Comparison of ENCODE assay signal across 9 mouse cellular contexts in the genomic region with DNA sequence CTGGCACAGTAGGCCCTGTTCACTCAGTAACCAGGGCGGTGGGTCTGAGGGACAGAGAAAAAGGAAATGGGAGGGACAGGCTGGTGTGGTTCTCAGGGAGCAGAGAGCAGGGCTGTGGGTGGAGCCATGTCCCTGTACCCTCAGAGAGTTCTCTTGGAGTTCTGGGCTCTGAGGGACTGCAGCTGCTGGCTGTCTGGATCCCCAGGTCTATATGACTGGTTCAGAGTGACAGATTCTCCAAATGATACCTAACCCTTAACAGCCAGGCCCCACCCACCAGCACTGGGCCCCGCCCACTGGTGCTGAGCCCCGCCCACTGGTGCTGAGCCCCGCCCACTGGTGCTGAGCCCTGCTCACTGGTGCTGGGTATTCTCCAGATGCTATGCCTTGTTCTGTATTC. TPM values are rescaled to one million over a fixed set of nuclear protein-coding genes. Genes with fewer than 3 reads are reported as not detected.
DNase-seq lines count a peak whose midpoint lies in the region; ATAC-seq and TF ChIP-seq lines count a peak whose summit lies in the region.
"Had no signal": no experiment of that assay in that cellular context is flagged by ENCODE, and none has a peak within 500 bp of the region (broad histone marks: within the 10 kb centered on the region; RNA-seq: fewer than 3 reads in every experiment).

No protein-coding gene starts in this region.

- H3K4me2 ChIP-seq in embryonic facial prominence, embryonic 14.5 days (ENCODE audit: low read depth, low read length), result no peak overlapping the region
- H3K4me2 ChIP-seq in intestine, postnatal 0 days (replicated peaks; ENCODE audit: low read depth), result no peak overlapping the region
- H3K4me2 ChIP-seq in midbrain, embryonic 13.5 days (replicated peaks), result no peak overlapping the region

- H3K4me3 ChIP-seq in embryonic facial prominence, embryonic 14.5 days (ENCODE audit: low read depth, low read length), result no peak overlapping the region
- no peak overlapping the region for H3K4me3 ChIP-seq in embryonic facial prominence, embryonic 10.5 days
- no peak overlapping the region for H3K4me3 ChIP-seq in intestine, postnatal 0 days (ENCODE audit: low read depth, low read length)
- H3K4me3 ChIP-seq in midbrain, embryonic 13.5 days (replicated peaks), result no peak overlapping the region

- ATAC-seq in embryonic facial prominence, embryonic 14.5 days (ENCODE audit: low read depth), result no peak
- ATAC-seq in megakaryocyte progenitor cell, adult 5-6 weeks (replicated peaks; ENCODE audit: poor library complexity), result peak; percentile 53
- no peak for ATAC-seq in intestine, postnatal 0 days
- no peak for ATAC-seq in midbrain, embryonic 13.5 days

- no peaks in the 10 kb centered on the region for H3K27me3 ChIP-seq in embryonic facial prominence, embryonic 14.5 days (replicated peaks; ENCODE audit: control insufficient read depth, insufficient read depth, low read length)
- H3K27me3 ChIP-seq in embryonic facial prominence, embryonic 10.5 days (replicated peaks; ENCODE audit: low read depth, poor library complexity, severe bottlenecking), result no peaks in the 10 kb centered on the region
- H3K27me3 ChIP-seq in intestine, postnatal 0 days (replicated peaks; ENCODE audit: control insufficient read depth, insufficient read depth, low read length), result no peaks in the 10 kb centered on the region
- H3K27me3 ChIP-seq in midbrain, embryonic 13.5 days, result no peaks in the 10 kb centered on the region

- no peak for TF ChIP-seq CTCF in intestine, postnatal 0 days (IDR thresholded peaks at IDR 0.05; ENCODE audit: low read depth)

- no peak for DNase-seq in embryonic facial prominence, embryonic 14.5 days (ENCODE audit: low spot score)
- DNase-seq in embryonic facial prominence, embryonic 10.5 days (ENCODE audit: low spot score), result no peak
- peak; percentile 48 for DNase-seq in adrenal gland, postnatal 10 days
- DNase-seq in kidney, postnatal 36 days, result peak; percentile 35 to 46
- DNase-seq in embryo, embryonic 11 days, result no peak

- H3K36me3 ChIP-seq in embryonic facial prominence, embryonic 14.5 days (ENCODE audit: control insufficient read depth, insufficient read depth, low read length), result no peaks in the 10 kb centered on the region
- no peaks in the 10 kb centered on the region for H3K36me3 ChIP-seq in embryonic facial prominence, embryonic 10.5 days (replicated peaks)
- no peaks in the 10 kb centered on the region for H3K36me3 ChIP-seq in intestine, postnatal 0 days (ENCODE audit: control insufficient read depth, insufficient read depth)
- H3K36me3 ChIP-seq in midbrain, embryonic 13.5 days, result no peaks in the 10 kb centered on the region

- H3K9ac ChIP-seq in embryonic facial prominence, embryonic 14.5 days (ENCODE audit: low read depth, low read length), result no peak overlapping the region
- H3K9ac ChIP-seq in intestine, postnatal 0 days (ENCODE audit: low read depth, low read length), result no peak overlapping the region
- no peak overlapping the region for H3K9ac ChIP-seq in midbrain, embryonic 13.5 days (replicated peaks)

- no peaks in the 10 kb centered on the region for H3K9me3 ChIP-seq in embryonic facial prominence, embryonic 14.5 days (ENCODE audit: control insufficient read depth, low read length)
- peaks cover 3% of the 10 kb centered on the region; the same call in 1 of the 2 replicates for H3K9me3 ChIP-seq in embryonic facial prominence, embryonic 10.5 days
- H3K9me3 ChIP-seq in intestine, postnatal 0 days (ENCODE audit: control insufficient read depth), result no peaks in the 10 kb centered on the region
- no peaks in the 10 kb centered on the region for H3K9me3 ChIP-seq in midbrain, embryonic 13.5 days

- 65% methylated on average over 2 of the region's 4 CpGs for WGBS in embryonic facial prominence, embryonic 14.5 days
- 55% methylated on average over 4 of the region's 4 CpGs for WGBS in embryonic facial prominence, embryonic 10.5 days
- 46% methylated on average over 4 of the region's 4 CpGs for WGBS in intestine, postnatal 0 days
- WGBS in midbrain, embryonic 13.5 days, result 68% methylated on average over 4 of the region's 4 CpGs

- no peaks in the 10 kb centered on the region for H3K4me1 ChIP-seq in embryonic facial prominence, embryonic 14.5 days (ENCODE audit: control insufficient read depth, insufficient read depth, low read length)
- H3K4me1 ChIP-seq in embryonic facial prominence, embryonic 10.5 days, result peaks cover 7% of the 10 kb centered on the region
- no peaks in the 10 kb centered on the region for H3K4me1 ChIP-seq in intestine, postnatal 0 days (replicated peaks; ENCODE audit: control insufficient read depth, insufficient read depth, low read length)
- no peaks in the 10 kb centered on the region for H3K4me1 ChIP-seq in midbrain, embryonic 13.5 days (replicated peaks)

- 0 out of 2 replicates have a peak overlapping the region, but pooled peaks have one; percentile 21 for H3K27ac ChIP-seq in embryonic facial prominence, embryonic 14.5 days (replicated peaks; ENCODE audit: low read depth, low read length)
- no peak overlapping the region for H3K27ac ChIP-seq in embryonic facial prominence, embryonic 10.5 days (replicated peaks)
- no peak overlapping the region for H3K27ac ChIP-seq in intestine, postnatal 0 days (ENCODE audit: low read depth, low read length)
- no peak overlapping the region for H3K27ac ChIP-seq in midbrain, embryonic 13.5 days

RNA-seq across cellular contexts. Expression of a gene that starts 0.9 kb away (rescaled TPM):
- 6.9 and 7.2 TPM in 2 replicates for polyA plus RNA-seq in embryonic facial prominence, embryonic 14.5 days (2014; fragmentation: Nextera tagmentation; extraction: Ambion mirVana)
- 3.8 and 5.8 TPM in 2 replicates for polyA plus RNA-seq in embryonic facial prominence, embryonic 10.5 days (2016; fragmentation: Nextera tagmentation; extraction: Ambion mirVana)
- total RNA-seq in adrenal gland, postnatal 10 days (2021), result 1 to 10 TPM; 7.0 to 9.9 TPM
- 34.6 and 45.8 TPM in 2 replicates for total RNA-seq in megakaryocyte progenitor cell, adult 5-6 weeks (2015)
- 74.9 and 87.2 TPM in 2 replicates for total RNA-seq in megakaryocyte progenitor cell, adult 5-6 weeks (2017)
- polyA plus RNA-seq in intestine, postnatal 0 days (2015; fragmentation: Nextera tagmentation; extraction: Ambion mirVana), result 2.5 and 3.1 TPM in 2 replicates
- polyA plus RNA-seq in midbrain, embryonic 13.5 days (2015; fragmentation: Nextera tagmentation; extraction: Ambion mirVana), result 3.7 and 5.8 TPM in 2 replicates

RNA-seq across cellular contexts. Expression of a gene that starts 25.1 kb away (rescaled TPM):
- polyA plus RNA-seq in embryonic facial prominence, embryonic 14.5 days (2014; fragmentation: Nextera tagmentation; extraction: Ambion mirVana), result 27.9 and 29.2 TPM in 2 replicates
- polyA plus RNA-seq in embryonic facial prominence, embryonic 10.5 days (2016; fragmentation: Nextera tagmentation; extraction: Ambion mirVana), result 5.0 and 7.7 TPM in 2 replicates
- total RNA-seq in adrenal gland, postnatal 10 days (2021), result 10 to 100 TPM; 21.3 to 27.1 TPM
- total RNA-seq in megakaryocyte progenitor cell, adult 5-6 weeks (2015), result 402 and 432 TPM in 2 replicates
- 164 and 243 TPM in 2 replicates for total RNA-seq in megakaryocyte progenitor cell, adult 5-6 weeks (2017)
- 9.0 and 9.9 TPM in 2 replicates for polyA plus RNA-seq in intestine, postnatal 0 days (2015; fragmentation: Nextera tagmentation; extraction: Ambion mirVana)
- 3.2 and 5.6 TPM in 2 replicates for polyA plus RNA-seq in midbrain, embryonic 13.5 days (2015; fragmentation: Nextera tagmentation; extraction: Ambion mirVana)

RNA-seq across cellular contexts. Expression of a gene that starts 53.2 kb away (rescaled TPM):
- 0.14 TPM in 1 of 2 replicates, not detected in the other for polyA plus RNA-seq in embryonic facial prominence, embryonic 14.5 days (2014; fragmentation: Nextera tagmentation; extraction: Ambion mirVana)
- not detected in 2 replicates for polyA plus RNA-seq in embryonic facial prominence, embryonic 10.5 days (2016; fragmentation: Nextera tagmentation; extraction: Ambion mirVana)
- total RNA-seq in adrenal gland, postnatal 10 days (2021), result under 1 TPM; 0.39 to 0.42 TPM
- total RNA-seq in megakaryocyte progenitor cell, adult 5-6 weeks (2015), result not detected in 2 replicates
- not detected in 2 replicates for total RNA-seq in megakaryocyte progenitor cell, adult 5-6 weeks (2017)
- polyA plus RNA-seq in intestine, postnatal 0 days (2015; fragmentation: Nextera tagmentation; extraction: Ambion mirVana), result 0.05 and 0.10 TPM in 2 replicates
- 0.15 and 0.26 TPM in 2 replicates for polyA plus RNA-seq in midbrain, embryonic 13.5 days (2015; fragmentation: Nextera tagmentation; extraction: Ambion mirVana)
- polyA plus RNA-seq: limb, embryonic 11.5 days had no signal

Comparison
In these comparisons a context has a peak if more than half of its experiments do, and no peak if none do; other contexts are left out.
1. DNase-seq: peak in adrenal gland, postnatal 10 days (single experiment) and kidney, postnatal 36 days (2 of 2); none in embryonic facial prominence, embryonic 14.5 days (single experiment), embryonic facial prominence, embryonic 10.5 days (single experiment) and embryo, embryonic 11 days (single experiment).